Mouse (Mus musculus): ENCODE measurements around the gene Odf2.
"Not testable (repeated sequence)": the region's sequence is repeated elsewhere in the genome, so short reads cannot be mapped to it uniquely, and the experiment has no call there.

DNA sequence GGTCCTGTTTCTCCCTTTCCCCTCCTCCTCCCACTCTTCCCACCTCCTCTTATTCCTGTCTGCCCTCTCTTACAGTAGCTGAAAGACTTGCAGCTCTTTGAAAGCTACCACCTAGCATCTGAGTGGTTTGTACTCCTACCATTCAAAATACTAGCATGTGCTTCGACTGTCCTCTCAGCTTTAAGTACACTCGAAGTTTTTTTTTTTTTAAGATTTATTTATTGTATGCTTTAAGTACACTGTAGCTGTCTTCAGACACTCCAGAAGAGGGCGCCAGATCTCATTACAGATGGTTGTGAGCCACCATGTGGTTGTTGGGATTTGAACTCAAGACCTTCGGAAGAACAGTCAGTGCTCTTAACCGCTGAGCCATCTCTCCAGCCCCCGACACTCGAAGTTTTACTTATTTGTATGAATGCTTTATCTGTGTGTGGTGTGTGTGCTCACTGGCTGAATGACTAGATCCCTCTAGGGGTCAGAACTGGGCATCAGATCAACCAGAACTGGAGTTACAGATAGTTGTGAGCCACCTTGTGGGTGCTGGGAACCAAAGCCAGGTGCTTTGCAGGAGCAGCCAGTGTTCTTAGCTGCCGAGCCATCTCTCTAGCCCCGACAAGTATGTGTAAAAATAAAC is 2.2 kb upstream of the Odf2 start:
- not testable (repeated sequence) for TF ChIP-seq CTCF (IDR thresholded peaks at IDR 0.05; ENCODE audit: borderline replicate concordance, control insufficient read depth, extremely low read depth, insufficient read depth, low read length, poor library complexity); POLR2A (IDR thresholded peaks at IDR 0.05; ENCODE audit: control insufficient read depth, extremely low read depth, insufficient read depth, low read length, poor library complexity)

Data from thymus, adult 2 months (tissue).